Mouse (Mus musculus): ENCODE measurements around the gene Rbfox2. TPM values are rescaled to one million over a fixed set of nuclear protein-coding genes. Genes with fewer than 3 reads are reported as not detected.
A peak's percentile ranks its signal among the peaks of the same experiment; 100 is the strongest.

Gene Rbfox2
- polyA plus RNA-seq, 1 experiment = 78.3 TPM

GRCm38 (mm10) chr15:77044597-77045320 is 262.0 kb downstream of the Rbfox2 start, which contains the start of gene Apol6:
TSS of gene Apol6 (plus strand) at chr15:77044729.
- TF ChIP-seq CTCF (IDR thresholded peaks at IDR 0.05; ENCODE audit: low read depth, low read length) (no peak), POLR2A (IDR thresholded peaks at IDR 0.05; ENCODE audit: insufficient read depth, low read length) (no peak), EP300 (IDR thresholded peaks at IDR 0.05; ENCODE audit: insufficient read depth, low read depth, low read length) (no peak)
- no peak within 1 kb of the TSS for H3K27ac ChIP-seq (ENCODE audit: insufficient read depth, low read length)
- H3K9me3 ChIP-seq (replicated peaks; ENCODE audit: control insufficient read depth, insufficient read depth, low read length, poor library complexity, severe bottlenecking) = no peaks in the 10 kb centered on the region
- H3K36me3 ChIP-seq (ENCODE audit: control insufficient read depth, insufficient read depth, low read length, poor library complexity, severe bottlenecking) = no peaks in the 10 kb centered on the region
- no peak within 1 kb of the TSS for H3K4me3 ChIP-seq (ENCODE audit: low read depth, low read length)
- no peaks in the 10 kb centered on the region for H3K27me3 ChIP-seq (ENCODE audit: control insufficient read depth, insufficient read depth, low read length, poor library complexity, severe bottlenecking)
- H3K9ac ChIP-seq (ENCODE audit: low read depth, poor library complexity, severe bottlenecking) = no peak within 1 kb of the TSS
- H3K4me1 ChIP-seq (ENCODE audit: control insufficient read depth, insufficient read depth, low read length) = no peaks in the 10 kb centered on the region

- H3K4me1 ChIP-seq (ENCODE audit: control insufficient read depth, insufficient read depth, low read length) = peaks cover 3% of the 10 kb centered on the region
- no peaks in the 10 kb centered on the region for H3K9me3 ChIP-seq (replicated peaks; ENCODE audit: control insufficient read depth, insufficient read depth, low read length, poor library complexity, severe bottlenecking)
- no peak overlapping the region for H3K9ac ChIP-seq (ENCODE audit: low read depth, poor library complexity, severe bottlenecking)
- H3K4me3 ChIP-seq (ENCODE audit: low read depth, low read length) = no peak overlapping the region
- H3K36me3 ChIP-seq (ENCODE audit: control insufficient read depth, insufficient read depth, low read length, poor library complexity, severe bottlenecking) = no peaks in the 10 kb centered on the region
- H3K27me3 ChIP-seq (ENCODE audit: control insufficient read depth, insufficient read depth, low read length, poor library complexity, severe bottlenecking) = no peaks in the 10 kb centered on the region
- no peak overlapping the region for H3K27ac ChIP-seq (ENCODE audit: insufficient read depth, low read length)
- TF ChIP-seq POLR2A (IDR thresholded peaks at IDR 0.05; ENCODE audit: insufficient read depth, low read length) = no peak
- TF ChIP-seq CTCF (IDR thresholded peaks at IDR 0.05; ENCODE audit: low read depth, low read length) = no peak
- no peak for TF ChIP-seq EP300 (IDR thresholded peaks at IDR 0.05; ENCODE audit: insufficient read depth, low read depth, low read length)
Measured at GRCm38 (mm10) chr15:77040784-77041183, 266.0 kb downstream of the Rbfox2 start.

- H3K27ac ChIP-seq (ENCODE audit: insufficient read depth, low read length) = no peak overlapping the region
- H3K9me3 ChIP-seq (replicated peaks; ENCODE audit: control insufficient read depth, insufficient read depth, low read length, poor library complexity, severe bottlenecking) = no peaks in the 10 kb centered on the region
- H3K4me1 ChIP-seq (ENCODE audit: control insufficient read depth, insufficient read depth, low read length) = peaks cover 3% of the 10 kb centered on the region
- TF ChIP-seq EP300 (IDR thresholded peaks at IDR 0.05; ENCODE audit: insufficient read depth, low read depth, low read length) (no peak), CTCF (IDR thresholded peaks at IDR 0.05; ENCODE audit: low read depth, low read length) (no peak), POLR2A (IDR thresholded peaks at IDR 0.05; ENCODE audit: insufficient read depth, low read length) (no peak)
- H3K9ac ChIP-seq (ENCODE audit: low read depth, poor library complexity, severe bottlenecking) = no peak overlapping the region
- H3K27me3 ChIP-seq (ENCODE audit: control insufficient read depth, insufficient read depth, low read length, poor library complexity, severe bottlenecking) = no peaks in the 10 kb centered on the region
- H3K4me3 ChIP-seq (ENCODE audit: low read depth, low read length) = no peak overlapping the region
- H3K36me3 ChIP-seq (ENCODE audit: control insufficient read depth, insufficient read depth, low read length, poor library complexity, severe bottlenecking) = no peaks in the 10 kb centered on the region
Measured at GRCm38 (mm10) chr15:77039211-77039700, 267.5 kb downstream of the Rbfox2 start.

DNA sequence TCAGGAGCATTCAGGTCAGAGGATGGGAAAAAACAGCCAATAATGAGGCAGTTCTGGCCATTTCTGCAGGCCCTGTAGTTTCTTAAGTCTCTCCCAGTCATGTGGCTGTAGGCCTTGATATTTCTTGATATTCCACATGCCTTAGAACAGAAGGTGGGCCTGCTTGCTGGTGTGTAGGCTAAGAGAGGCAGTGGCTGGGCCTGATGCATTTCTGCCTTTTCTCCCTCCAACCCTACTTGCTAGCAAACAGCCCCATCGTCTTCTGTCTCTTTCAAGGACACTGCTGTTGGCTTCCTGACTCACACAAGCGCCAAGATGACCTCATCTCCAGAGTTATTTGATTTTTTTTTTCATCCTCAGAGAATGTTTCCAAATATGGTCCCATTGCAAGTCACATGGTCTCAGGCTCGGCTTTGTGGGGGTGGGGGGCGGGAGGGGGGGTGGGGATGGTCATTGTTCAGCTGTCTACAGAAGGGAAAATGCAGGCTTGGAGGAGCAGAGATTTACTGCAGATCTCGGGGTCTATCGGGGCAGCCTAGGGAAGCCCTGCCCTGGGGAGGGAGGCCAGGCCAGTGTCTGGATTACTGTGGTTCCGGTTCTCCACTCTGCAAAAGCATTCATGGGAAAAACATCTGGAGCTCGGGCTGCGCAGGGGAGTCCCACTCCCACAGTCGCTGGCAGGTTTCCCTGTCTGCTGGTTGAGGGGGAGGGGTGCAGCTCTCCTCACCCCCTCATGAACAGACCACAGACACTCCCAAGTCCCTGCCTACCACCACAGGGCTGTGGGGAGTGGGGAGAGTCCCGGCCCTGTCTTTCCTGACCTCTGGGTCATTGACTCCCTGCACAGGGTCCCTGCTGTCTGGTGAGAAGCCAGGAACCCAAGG is 269.3 kb downstream of the Rbfox2 start:
- peaks cover 3% of the 10 kb centered on the region for H3K4me1 ChIP-seq (ENCODE audit: control insufficient read depth, insufficient read depth, low read length)
- TF ChIP-seq CTCF (IDR thresholded peaks at IDR 0.05; ENCODE audit: low read depth, low read length) (no peak), POLR2A (IDR thresholded peaks at IDR 0.05; ENCODE audit: insufficient read depth, low read length) (no peak), EP300 (IDR thresholded peaks at IDR 0.05; ENCODE audit: insufficient read depth, low read depth, low read length) (no peak)

DNA sequence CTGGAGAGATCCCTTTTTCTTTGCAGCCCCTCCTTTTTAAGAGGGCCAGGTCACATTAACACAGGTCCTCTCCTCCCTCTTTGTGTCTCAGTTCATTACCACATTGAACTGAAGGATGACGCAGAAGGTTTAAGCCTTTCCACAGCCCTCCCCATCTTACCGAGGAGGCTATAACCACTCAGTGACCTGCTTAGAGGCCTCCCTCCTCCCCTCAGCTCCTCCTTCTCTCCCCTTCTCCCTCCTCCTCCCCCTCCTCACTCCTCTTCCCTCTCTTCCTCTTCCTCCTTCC is 269.9 kb downstream of the Rbfox2 start:
- H3K4me3 ChIP-seq (ENCODE audit: low read depth, low read length) = no peak overlapping the region
- peaks cover 3% of the 10 kb centered on the region for H3K4me1 ChIP-seq (ENCODE audit: control insufficient read depth, insufficient read depth, low read length)
- no peak for TF ChIP-seq POLR2A (IDR thresholded peaks at IDR 0.05; ENCODE audit: insufficient read depth, low read length)
- TF ChIP-seq EP300 (IDR thresholded peaks at IDR 0.05; ENCODE audit: insufficient read depth, low read depth, low read length) = no peak
- TF ChIP-seq CTCF (IDR thresholded peaks at IDR 0.05; ENCODE audit: low read depth, low read length) = no peak
- H3K27me3 ChIP-seq (ENCODE audit: control insufficient read depth, insufficient read depth, low read length, poor library complexity, severe bottlenecking) = no peaks in the 10 kb centered on the region
- no peaks in the 10 kb centered on the region for H3K36me3 ChIP-seq (ENCODE audit: control insufficient read depth, insufficient read depth, low read length, poor library complexity, severe bottlenecking)
- H3K9ac ChIP-seq (ENCODE audit: low read depth, poor library complexity, severe bottlenecking) = no peak overlapping the region
- H3K9me3 ChIP-seq (replicated peaks; ENCODE audit: control insufficient read depth, insufficient read depth, low read length, poor library complexity, severe bottlenecking) = no peaks in the 10 kb centered on the region
- peak overlapping the region; percentile 16; the same call in 1 of the 2 replicates for H3K27ac ChIP-seq (ENCODE audit: insufficient read depth, low read length)

More for the DNA sequence above, 269.3 kb downstream of the Rbfox2 start:
- Histone ChIP-seq H3K9ac (ENCODE audit: low read depth, poor library complexity, severe bottlenecking) (no peak overlapping the region), H3K27ac (ENCODE audit: insufficient read depth, low read length) (peak overlapping the region; percentile 16; the same call in 1 of the 2 replicates), H3K36me3 (ENCODE audit: control insufficient read depth, insufficient read depth, low read length, poor library complexity, severe bottlenecking) (no peaks in the 10 kb centered on the region), H3K9me3 (replicated peaks; ENCODE audit: control insufficient read depth, insufficient read depth, low read length, poor library complexity, severe bottlenecking) (no peaks in the 10 kb centered on the region), H3K27me3 (ENCODE audit: control insufficient read depth, insufficient read depth, low read length, poor library complexity, severe bottlenecking) (no peaks in the 10 kb centered on the region), H3K4me3 (ENCODE audit: low read depth, low read length) (no peak overlapping the region)
